Mouse (Mus musculus) ES-Bruce4 (cell line): ENCODE data around the gene Rtp4. TPM values are rescaled to one million over a fixed set of nuclear protein-coding genes. Genes with fewer than 3 reads are reported as not detected.

Source experiments
- H3K27ac ChIP-seq: 2 replicates; pipeline ENCODE4 v1.5.1; 2012; ENCODE audit warnings: low read length, inconsistent platforms; ENCODE audit not compliant: insufficient read depth
- H3K27me3 ChIP-seq: 2 replicates; pipeline ENCODE4 v1.6.1; 2012; ENCODE audit warnings: mild to moderate bottlenecking, low read length, inconsistent platforms; ENCODE audit not compliant: control insufficient read depth, poor library complexity, insufficient read depth, severe bottlenecking
- H3K36me3 ChIP-seq: 2 replicates; pipeline ENCODE4 v1.6.1; 2012; ENCODE audit warnings: inconsistent platforms, mild to moderate bottlenecking, low read length, moderate library complexity; ENCODE audit not compliant: control insufficient read depth, poor library complexity, insufficient read depth, severe bottlenecking
- H3K4me1 ChIP-seq: one replicate; pipeline ENCODE4 v1.8.1; 2011; ENCODE audit warnings: low read length; ENCODE audit not compliant: control insufficient read depth, insufficient read depth
- H3K4me3 ChIP-seq: 2 replicates; pipeline ENCODE4 v1.5.1; 2011; ENCODE audit warnings: low read depth, mild to moderate bottlenecking, low read length
- H3K9ac ChIP-seq: 2 replicates; pipeline ENCODE4 v1.6.1; 2012; ENCODE audit warnings: low read depth, mild to moderate bottlenecking, inconsistent platforms; ENCODE audit not compliant: poor library complexity, severe bottlenecking
- H3K9me3 ChIP-seq: replicated peaks from 2 replicates; pipeline ENCODE4 v1.6.1; 2012; ENCODE audit warnings: mild to moderate bottlenecking, low read length, inconsistent platforms; ENCODE audit not compliant: control insufficient read depth, poor library complexity, insufficient read depth, severe bottlenecking
- CTCF ChIP-seq: IDR thresholded peaks from one replicate; pipeline ENCODE4 v1.8.1; 2011; ENCODE audit warnings: low read depth, low read length
- EP300 ChIP-seq: IDR thresholded peaks from 2 replicates; pipeline ENCODE4 v1.6.1; 2011; ENCODE audit warnings: low read depth, low read length; ENCODE audit not compliant: insufficient read depth
- POLR2A ChIP-seq: IDR thresholded peaks from one replicate; pipeline ENCODE4 v1.8.1; 2011; ENCODE audit warnings: low read length; ENCODE audit not compliant: insufficient read depth
- polyA plus RNA-seq: library from polyadenylated mRNA; stranded (reverse); fragments of >200 nt; gene quantifications from 2 replicates; pipeline ENCODE4 v1.2.4, GENCODE M21; 2011; ENCODE audit warnings: low read depth; ENCODE audit not compliant: missing spikeins, insufficient read depth, insufficient read length

Gene Rtp4
- polyA plus RNA-seq, 1 experiment, result 4.0 TPM

DNA sequence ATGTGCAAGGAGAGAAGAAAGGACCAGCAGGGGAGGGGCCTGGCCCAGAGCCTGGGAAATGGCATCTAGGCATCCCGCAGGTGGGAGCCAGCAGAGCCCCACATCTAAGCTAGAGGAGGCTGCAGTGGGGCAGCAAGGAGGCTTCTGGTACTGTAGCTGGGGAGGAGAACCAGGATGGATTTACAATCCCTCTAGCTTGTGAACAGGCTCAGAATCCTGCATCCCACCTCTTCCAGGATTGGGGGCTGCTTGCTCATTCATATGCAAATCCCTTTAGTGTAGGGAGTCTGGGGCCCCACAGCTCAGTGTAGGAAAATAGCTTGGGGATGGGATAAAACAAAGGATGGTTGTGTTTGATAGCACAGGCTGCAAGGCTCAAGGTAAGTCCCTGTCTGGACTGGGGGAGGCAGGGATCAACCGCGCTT, 15.8 kb upstream of the Rtp4 start:
- Histone ChIP-seq H3K36me3 (no peaks in the 10 kb centered on the region), H3K4me1 (peaks cover 9% of the 10 kb centered on the region), H3K4me3 (no peak overlapping the region), H3K9ac (no peak overlapping the region), H3K9me3 (no peaks in the 10 kb centered on the region), H3K27ac (peak overlapping the region; percentile 30), H3K27me3 (no peaks in the 10 kb centered on the region)
- no peak for TF ChIP-seq EP300
- TF ChIP-seq POLR2A, result no peak
- no peak for TF ChIP-seq CTCF

- TF ChIP-seq POLR2A (no peak), CTCF (no peak), EP300 (no peak)
- Histone ChIP-seq H3K27me3 (no peaks in the 10 kb centered on the region), H3K4me1 (peaks cover 9% of the 10 kb centered on the region), H3K4me3 (no peak overlapping the region), H3K9me3 (no peaks in the 10 kb centered on the region), H3K36me3 (no peaks in the 10 kb centered on the region), H3K27ac (no peak overlapping the region), H3K9ac (no peak overlapping the region)
These were observed 14.0 kb upstream of the Rtp4 start for GRCm38 (mm10) chr16:23505904-23506687.

- Histone ChIP-seq H3K4me1 (peaks cover 2% of the 10 kb centered on the region), H3K9ac (no peak overlapping the region), H3K36me3 (no peaks in the 10 kb centered on the region), H3K27ac (no peak overlapping the region), H3K9me3 (no peaks in the 10 kb centered on the region), H3K27me3 (no peaks in the 10 kb centered on the region), H3K4me3 (no peak overlapping the region)
- no peak for TF ChIP-seq CTCF
- TF ChIP-seq POLR2A, result no peak
These were observed 8.7 kb upstream of the Rtp4 start for GRCm38 (mm10) chr16:23511166-23511935.

DNA sequence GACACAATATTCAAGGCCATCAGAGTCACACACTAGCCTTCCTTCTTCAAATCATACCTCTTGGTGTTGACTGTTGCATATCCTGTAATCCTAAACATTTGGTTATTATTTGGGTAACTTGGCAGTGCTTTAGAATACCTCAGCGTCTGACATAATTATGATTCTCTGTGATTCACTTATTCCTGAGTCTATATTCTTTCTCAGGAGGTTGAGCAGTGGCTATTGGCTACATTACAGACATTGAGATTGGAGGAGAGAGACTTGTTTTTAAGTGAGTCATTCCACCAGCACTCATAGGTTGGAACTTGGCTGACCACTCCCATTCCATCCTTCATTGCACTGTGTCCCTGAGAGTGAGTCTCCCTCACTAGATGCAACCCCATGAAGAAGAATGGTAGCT, 6.7 kb upstream of the Rtp4 start:
- H3K27ac ChIP-seq, result no peak overlapping the region
- no peaks in the 10 kb centered on the region for H3K4me1 ChIP-seq
- H3K9me3 ChIP-seq, result no peaks in the 10 kb centered on the region
- TF ChIP-seq CTCF (no peak), POLR2A (no peak), EP300 (no peak)
- no peaks in the 10 kb centered on the region for H3K36me3 ChIP-seq
- no peak overlapping the region for H3K9ac ChIP-seq
- H3K27me3 ChIP-seq, result no peaks in the 10 kb centered on the region
- no peak overlapping the region for H3K4me3 ChIP-seq

GRCm38 (mm10) chr16:23515766-23516165, 4.3 kb upstream of the Rtp4 start:
- TF ChIP-seq EP300, result no peak
- no peak for TF ChIP-seq POLR2A
- no peak for TF ChIP-seq CTCF
- no peak overlapping the region for H3K9ac ChIP-seq
- no peak overlapping the region for H3K27ac ChIP-seq
- no peak overlapping the region for H3K4me3 ChIP-seq
- no peaks in the 10 kb centered on the region for H3K9me3 ChIP-seq
- no peaks in the 10 kb centered on the region for H3K36me3 ChIP-seq
- no peaks in the 10 kb centered on the region for H3K27me3 ChIP-seq
- H3K4me1 ChIP-seq, result no peaks in the 10 kb centered on the region

GRCm38 (mm10) chr16:23516606-23517005, 3.5 kb upstream of the Rtp4 start:
- H3K4me1 ChIP-seq, result no peaks in the 10 kb centered on the region
- H3K9me3 ChIP-seq, result no peaks in the 10 kb centered on the region
- H3K9ac ChIP-seq, result no peak overlapping the region
- no peak overlapping the region for H3K4me3 ChIP-seq
- TF ChIP-seq CTCF (no peak), EP300 (no peak), POLR2A (no peak)
- H3K36me3 ChIP-seq, result no peaks in the 10 kb centered on the region
- no peak overlapping the region for H3K27ac ChIP-seq
- H3K27me3 ChIP-seq, result no peaks in the 10 kb centered on the region
